Mouse (Mus musculus): Measurements from ENCODE around the gene Plin4. TPM values are rescaled to one million over a fixed set of nuclear protein-coding genes. Genes with fewer than 3 reads are reported as not detected.
"Not testable (repeated sequence)": the region's sequence is repeated elsewhere in the genome, so short reads cannot be mapped to it uniquely, and the experiment has no call there.

The Plin4 gene
- polyA plus RNA-seq, 1 experiment = 0.14 TPM

DNA sequence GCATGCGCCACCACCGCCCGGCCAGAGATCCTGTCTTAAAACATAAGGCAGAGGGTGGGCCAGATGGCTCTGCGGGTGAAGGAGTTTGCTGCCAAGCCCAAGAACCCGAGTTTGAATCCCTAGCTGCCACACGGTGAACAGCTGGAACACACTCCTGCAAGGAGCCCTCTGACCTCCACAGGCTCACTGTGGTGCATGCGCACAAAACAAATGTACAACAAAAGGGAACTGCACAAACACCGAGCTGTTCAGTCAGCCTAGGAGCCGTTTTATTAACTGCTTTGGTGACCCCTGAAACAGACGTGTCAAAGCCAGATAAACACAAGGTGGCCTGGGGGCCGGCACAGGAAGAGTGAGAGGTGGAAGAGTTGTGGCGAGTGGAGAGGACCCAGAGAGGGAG is 9.8 kb upstream of the Plin4 start:
- H3K4me3 ChIP-seq (ENCODE audit: insufficient read depth, low read length) = no peak overlapping the region
- no peak overlapping the region for H3K27ac ChIP-seq (ENCODE audit: insufficient read depth, low read length)
- no peaks in the 10 kb centered on the region for H3K4me1 ChIP-seq (ENCODE audit: control insufficient read depth, insufficient read depth, low read length)
- TF ChIP-seq POLR2A (IDR thresholded peaks at IDR 0.05; ENCODE audit: low read depth, low read length) = no peak
- TF ChIP-seq CTCF (IDR thresholded peaks at IDR 0.05; ENCODE audit: borderline replicate concordance, insufficient read depth, low read length) = no peak

DNA sequence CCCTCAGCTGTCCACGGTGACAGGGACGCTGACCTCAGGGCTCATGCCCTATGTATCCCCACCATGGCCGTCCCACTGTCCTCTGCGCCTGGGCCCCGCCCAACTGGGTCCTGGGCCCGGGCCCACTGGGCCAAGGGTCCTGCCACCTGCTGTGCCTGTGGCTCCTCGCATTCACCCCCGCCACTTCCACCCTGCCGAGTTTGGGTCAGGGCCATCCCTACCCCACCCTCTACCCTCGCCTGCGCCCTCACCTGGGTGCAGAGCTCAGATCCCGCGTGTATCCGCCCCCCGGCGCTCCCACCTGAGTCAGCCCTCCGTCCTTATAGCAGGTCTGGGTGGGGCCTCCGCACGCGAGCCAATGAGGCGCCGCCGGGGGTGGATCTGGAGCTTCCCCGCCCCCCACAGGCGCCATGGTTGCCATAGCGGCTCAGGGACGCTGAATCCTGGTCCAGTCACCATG is 7.7 kb upstream of the Plin4 start, which contains the start of gene Plin5:
TSS of gene Plin5 (minus strand) at position 346 of the 460 bp plus-strand sequence.
- TF ChIP-seq POLR2A (IDR thresholded peaks at IDR 0.05; ENCODE audit: low read depth, low read length) (no peak), CTCF (IDR thresholded peaks at IDR 0.05; ENCODE audit: borderline replicate concordance, insufficient read depth, low read length) (no peak)
- Histone ChIP-seq H3K27ac (ENCODE audit: insufficient read depth, low read length) (no peak within 1 kb of the TSS), H3K4me3 (ENCODE audit: insufficient read depth, low read length) (no peak within 1 kb of the TSS), H3K4me1 (ENCODE audit: control insufficient read depth, insufficient read depth, low read length) (no peaks in the 10 kb centered on the region)

DNA sequence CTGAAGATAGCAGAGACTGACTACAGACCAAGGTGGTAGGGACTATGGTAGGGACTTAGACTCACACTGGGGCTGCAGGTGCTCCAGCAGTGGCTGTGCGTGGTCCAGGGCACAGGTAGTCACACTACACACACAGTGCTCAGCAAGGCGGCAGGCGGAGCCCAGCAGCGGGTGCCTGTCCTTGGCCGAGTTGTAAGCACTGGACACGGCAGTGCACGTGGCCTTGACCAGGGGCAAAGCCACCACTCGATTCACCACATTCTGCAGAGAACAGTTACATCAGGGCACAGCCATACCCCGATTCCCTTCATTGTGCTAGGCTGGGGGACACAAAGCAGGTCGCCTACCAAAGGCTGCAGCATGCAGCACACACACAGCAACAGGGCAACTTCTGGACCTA is 6.6 kb upstream of the Plin4 start:
- H3K4me1 ChIP-seq (ENCODE audit: control insufficient read depth, insufficient read depth, low read length) = no peaks in the 10 kb centered on the region
- TF ChIP-seq CTCF (IDR thresholded peaks at IDR 0.05; ENCODE audit: borderline replicate concordance, insufficient read depth, low read length) = no peak
- TF ChIP-seq POLR2A (IDR thresholded peaks at IDR 0.05; ENCODE audit: low read depth, low read length) = no peak
- no peak overlapping the region for H3K27ac ChIP-seq (ENCODE audit: insufficient read depth, low read length)
- no peak overlapping the region for H3K4me3 ChIP-seq (ENCODE audit: insufficient read depth, low read length)

DNA sequence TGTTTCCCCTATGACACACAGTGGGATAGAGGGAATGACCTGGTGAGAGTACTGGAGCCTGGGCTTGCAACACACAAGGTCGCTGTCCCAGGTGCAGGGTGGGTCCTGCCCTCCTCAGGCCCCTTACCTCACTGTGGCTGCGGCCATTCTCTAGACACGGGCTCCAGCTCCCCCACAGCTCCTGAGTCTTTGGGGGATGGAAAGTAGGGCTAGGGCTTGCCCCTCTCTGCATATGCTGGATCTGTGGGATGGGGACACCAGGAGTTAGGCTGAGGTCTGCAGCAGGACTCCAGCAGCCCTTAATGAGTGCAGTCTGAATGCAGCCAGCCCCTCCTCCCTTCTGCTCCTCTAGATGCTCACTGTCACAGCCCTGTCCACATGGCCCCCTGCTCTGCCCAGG is 3.1 kb upstream of the Plin4 start:
- Histone ChIP-seq H3K27ac (ENCODE audit: insufficient read depth, low read length) (no peak overlapping the region), H3K4me3 (ENCODE audit: insufficient read depth, low read length) (no peak overlapping the region), H3K4me1 (ENCODE audit: control insufficient read depth, insufficient read depth, low read length) (no peaks in the 10 kb centered on the region)
- TF ChIP-seq POLR2A (IDR thresholded peaks at IDR 0.05; ENCODE audit: low read depth, low read length) (no peak), CTCF (IDR thresholded peaks at IDR 0.05; ENCODE audit: borderline replicate concordance, insufficient read depth, low read length) (no peak)

DNA sequence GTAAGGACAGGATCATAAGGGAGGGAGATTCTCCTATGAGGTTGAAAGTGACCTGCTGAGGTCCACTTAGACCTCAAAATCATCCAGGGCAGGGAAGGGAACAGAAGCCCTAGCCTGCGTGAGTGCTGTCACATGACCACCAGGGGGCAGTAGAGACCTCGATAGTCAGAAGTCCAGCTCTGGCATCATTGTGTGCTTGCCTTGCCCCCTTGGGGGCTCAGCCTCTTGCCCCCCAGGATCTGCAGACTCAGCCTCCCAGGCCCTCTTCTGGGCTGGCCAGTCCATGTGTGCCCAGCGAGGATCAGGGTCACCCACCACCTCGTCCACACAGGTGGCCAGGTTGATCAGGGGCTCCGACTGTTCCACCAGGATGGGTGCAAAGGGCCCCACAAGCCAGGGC is 2.3 kb upstream of the Plin4 start:
- no peak overlapping the region for H3K4me3 ChIP-seq (ENCODE audit: insufficient read depth, low read length)
- TF ChIP-seq POLR2A (IDR thresholded peaks at IDR 0.05; ENCODE audit: low read depth, low read length) (no peak), CTCF (IDR thresholded peaks at IDR 0.05; ENCODE audit: borderline replicate concordance, insufficient read depth, low read length) (peak; percentile 85)
- no peak overlapping the region for H3K27ac ChIP-seq (ENCODE audit: insufficient read depth, low read length)
- no peaks in the 10 kb centered on the region for H3K4me1 ChIP-seq (ENCODE audit: control insufficient read depth, insufficient read depth, low read length)

DNA sequence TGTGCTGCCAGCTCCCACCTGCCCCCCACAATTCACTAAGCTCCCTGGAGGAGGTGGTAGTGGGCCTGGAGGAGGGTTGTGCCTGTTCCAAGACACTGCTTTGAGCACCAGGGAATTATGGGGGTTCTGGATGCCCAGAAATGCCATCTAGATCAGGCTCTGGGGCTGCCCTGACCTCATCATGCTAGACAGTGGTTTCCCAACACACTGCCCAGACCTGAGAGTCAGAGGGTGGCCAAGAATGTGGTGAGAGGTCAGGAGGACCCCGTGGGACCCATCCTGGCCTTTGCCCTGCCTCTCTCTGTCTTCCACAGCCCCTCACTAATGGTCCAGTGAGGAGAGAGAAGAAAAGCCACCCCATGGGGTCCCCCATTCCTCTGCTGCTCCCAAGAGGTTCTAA is 1.4 kb upstream of the Plin4 start:
- no peak overlapping the region for H3K4me3 ChIP-seq (ENCODE audit: insufficient read depth, low read length)
- no peak for TF ChIP-seq POLR2A (IDR thresholded peaks at IDR 0.05; ENCODE audit: low read depth, low read length)
- no peak for TF ChIP-seq CTCF (IDR thresholded peaks at IDR 0.05; ENCODE audit: borderline replicate concordance, insufficient read depth, low read length)
- no peak overlapping the region for H3K27ac ChIP-seq (ENCODE audit: insufficient read depth, low read length)
- H3K4me1 ChIP-seq (ENCODE audit: control insufficient read depth, insufficient read depth, low read length) = no peaks in the 10 kb centered on the region

DNA sequence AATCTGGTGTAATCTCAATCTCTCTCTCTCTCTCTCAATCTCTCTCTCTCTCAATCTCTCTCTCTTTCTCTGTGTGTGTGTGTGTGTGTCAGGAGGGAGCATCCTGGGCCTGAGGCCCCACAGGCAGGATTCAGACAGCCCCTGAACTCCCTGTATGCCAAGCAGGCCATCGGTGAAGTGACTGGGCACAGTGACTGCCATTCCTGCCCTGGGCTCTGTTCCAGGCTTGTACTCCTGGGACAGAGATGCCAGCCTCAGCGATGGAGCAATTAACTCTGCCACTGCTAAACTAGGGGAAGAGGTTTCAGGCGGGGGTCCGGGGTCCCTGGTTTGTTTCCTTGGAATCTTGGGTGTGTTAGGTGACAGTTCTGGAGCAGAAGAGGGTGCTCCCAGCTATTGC is 968 bp upstream of the Plin4 start:
- H3K27ac ChIP-seq (ENCODE audit: insufficient read depth, low read length) = no peak overlapping the region
- H3K4me3 ChIP-seq (ENCODE audit: insufficient read depth, low read length) = no peak overlapping the region
- no peaks in the 10 kb centered on the region for H3K4me1 ChIP-seq (ENCODE audit: control insufficient read depth, insufficient read depth, low read length)
- TF ChIP-seq POLR2A (IDR thresholded peaks at IDR 0.05; ENCODE audit: low read depth, low read length) (no peak), CTCF (IDR thresholded peaks at IDR 0.05; ENCODE audit: borderline replicate concordance, insufficient read depth, low read length) (no peak)

DNA sequence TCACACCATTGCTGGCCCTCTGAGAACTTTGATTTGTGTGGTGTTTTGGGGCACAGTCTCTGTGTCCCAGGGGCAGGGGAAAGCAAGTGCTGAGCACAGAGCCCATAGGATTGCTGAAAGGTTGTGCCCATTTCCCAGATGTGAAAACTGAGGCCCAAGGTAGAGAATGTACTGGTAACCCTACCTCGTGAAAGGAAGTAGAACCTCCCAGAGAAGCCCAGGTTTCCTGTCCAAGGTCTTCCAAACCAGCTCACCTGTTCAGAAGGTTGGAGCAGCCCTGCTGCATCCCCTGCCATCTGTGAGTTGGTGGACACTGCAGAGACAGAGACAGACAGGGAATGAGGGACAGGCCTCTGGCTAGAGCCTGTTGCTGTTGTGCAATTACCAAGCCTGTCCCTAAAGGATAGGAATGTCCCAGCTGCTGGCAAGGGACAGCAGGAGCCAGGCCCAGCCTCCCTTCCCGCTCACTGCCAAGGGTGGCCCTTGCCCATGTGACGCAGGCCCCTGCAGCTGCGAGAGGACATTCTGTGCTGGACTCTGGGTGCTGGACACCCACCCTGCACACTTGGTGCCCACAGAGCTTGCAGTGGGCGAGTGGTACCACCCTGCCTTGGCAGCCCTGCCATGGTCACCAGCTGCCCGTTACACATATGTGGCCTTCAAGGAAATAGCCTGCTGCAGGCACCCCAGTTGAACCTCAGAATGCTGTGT is 1.1 kb downstream of the Plin4 start:
- Histone ChIP-seq H3K4me1 (ENCODE audit: control insufficient read depth, insufficient read depth, low read length) (no peaks in the 10 kb centered on the region), H3K27ac (ENCODE audit: insufficient read depth, low read length) (no peak overlapping the region), H3K4me3 (ENCODE audit: insufficient read depth, low read length) (no peak overlapping the region)
- TF ChIP-seq POLR2A (IDR thresholded peaks at IDR 0.05; ENCODE audit: low read depth, low read length) = no peak
- TF ChIP-seq CTCF (IDR thresholded peaks at IDR 0.05; ENCODE audit: borderline replicate concordance, insufficient read depth, low read length) = no peak

DNA sequence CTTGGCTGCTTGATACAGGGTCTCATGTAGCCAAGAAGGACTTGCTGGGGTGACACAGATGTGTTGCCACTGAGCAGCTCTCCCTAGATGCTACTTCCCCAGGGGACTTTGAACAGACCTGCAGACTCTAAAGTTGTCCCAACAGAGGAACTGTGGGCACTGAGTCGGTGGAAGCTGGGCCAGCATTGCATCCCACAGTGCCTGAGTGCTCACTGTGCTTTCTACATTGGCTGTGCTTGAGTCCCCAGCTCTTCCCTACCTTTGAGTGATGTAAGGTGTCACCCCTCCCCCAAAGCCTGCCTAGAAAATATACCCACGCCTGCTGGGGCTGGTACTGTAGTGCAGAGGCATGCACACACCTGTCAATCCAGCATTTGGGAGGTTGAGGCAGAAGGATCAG is 1.9 kb downstream of the Plin4 start:
- Histone ChIP-seq H3K27ac (ENCODE audit: insufficient read depth, low read length) (no peak overlapping the region), H3K4me3 (ENCODE audit: insufficient read depth, low read length) (no peak overlapping the region), H3K4me1 (ENCODE audit: control insufficient read depth, insufficient read depth, low read length) (no peaks in the 10 kb centered on the region)
- TF ChIP-seq CTCF (IDR thresholded peaks at IDR 0.05; ENCODE audit: borderline replicate concordance, insufficient read depth, low read length) (no peak), POLR2A (IDR thresholded peaks at IDR 0.05; ENCODE audit: low read depth, low read length) (no peak)

DNA sequence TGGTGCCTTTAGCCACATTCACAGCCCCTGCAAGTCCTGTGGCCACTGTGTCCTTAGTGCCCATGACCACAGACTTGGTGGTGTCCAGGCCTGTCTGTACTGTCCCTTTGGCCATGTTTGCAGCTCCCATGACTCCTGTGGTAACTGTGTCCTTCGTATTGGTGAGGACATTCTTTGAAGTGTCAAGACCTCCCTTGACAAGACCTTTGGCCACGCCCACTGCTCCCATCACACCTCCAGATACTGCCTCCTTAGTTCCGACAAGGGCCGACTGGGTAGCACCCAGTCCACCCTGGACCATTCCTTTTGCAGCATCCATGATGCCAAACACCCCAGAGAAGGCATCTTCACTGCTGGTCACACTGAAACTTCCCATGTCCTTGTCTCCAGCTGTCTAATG is 2.6 kb downstream of the Plin4 start:
- TF ChIP-seq CTCF (IDR thresholded peaks at IDR 0.05; ENCODE audit: borderline replicate concordance, insufficient read depth, low read length) (no peak), POLR2A (IDR thresholded peaks at IDR 0.05; ENCODE audit: low read depth, low read length) (no peak)
- Histone ChIP-seq H3K4me3 (ENCODE audit: insufficient read depth, low read length) (no peak overlapping the region), H3K4me1 (ENCODE audit: control insufficient read depth, insufficient read depth, low read length) (no peaks in the 10 kb centered on the region), H3K27ac (ENCODE audit: insufficient read depth, low read length) (no peak overlapping the region)

DNA sequence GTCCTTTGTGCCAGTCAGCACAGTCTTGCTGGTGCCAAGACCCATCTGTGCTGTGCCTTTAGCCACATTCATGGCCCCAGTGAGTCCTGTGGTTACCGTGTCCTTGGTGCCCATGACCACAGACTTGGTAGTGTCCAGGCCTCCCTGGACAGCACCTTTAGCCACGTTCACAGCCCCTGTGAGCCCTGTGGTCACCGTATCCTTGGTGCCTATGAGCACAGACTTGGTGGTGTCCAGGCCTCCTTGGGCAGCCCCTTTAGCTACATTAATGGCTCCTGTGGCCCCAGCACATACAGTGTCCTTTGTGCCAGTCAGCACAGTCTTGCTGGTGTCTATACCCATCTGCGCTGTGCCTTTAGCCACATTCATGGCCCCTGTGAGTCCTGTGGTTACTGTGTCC is 3.2 kb downstream of the Plin4 start:
- not testable (repeated sequence) for H3K4me3 ChIP-seq (ENCODE audit: insufficient read depth, low read length); H3K4me1 ChIP-seq (ENCODE audit: control insufficient read depth, insufficient read depth, low read length); H3K27ac ChIP-seq (ENCODE audit: insufficient read depth, low read length)

DNA sequence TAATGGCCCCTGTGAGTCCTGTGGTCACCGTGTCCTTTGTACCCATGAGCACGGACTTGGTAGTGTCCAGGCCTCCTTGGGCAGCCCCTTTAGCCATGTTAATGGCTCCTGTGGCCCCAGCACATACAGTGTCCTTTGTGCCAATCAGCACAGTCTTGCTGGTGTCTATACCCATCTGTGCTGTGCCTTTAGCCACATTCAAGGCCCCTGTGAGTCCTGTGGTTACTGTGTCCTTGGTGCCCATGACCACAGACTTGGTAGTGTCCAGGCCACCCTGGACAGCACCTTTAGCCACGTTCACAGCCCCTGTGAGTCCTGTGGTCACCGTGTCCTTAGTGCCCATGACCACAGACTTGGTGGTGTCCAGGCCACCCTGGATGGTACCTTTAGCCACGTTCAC is 4.8 kb downstream of the Plin4 start:
- H3K27ac ChIP-seq (ENCODE audit: insufficient read depth, low read length); H3K4me1 ChIP-seq (ENCODE audit: control insufficient read depth, insufficient read depth, low read length); H3K4me3 ChIP-seq (ENCODE audit: insufficient read depth, low read length): not testable (repeated sequence)

Data from embryonic fibroblast, embryonic 13.5 days (primary cell).